Mouse (Mus musculus): ENCODE data around the gene Amph. TPM values are rescaled to one million over a fixed set of nuclear protein-coding genes. Genes with fewer than 3 reads are reported as not detected.

Gene Amph
- total and polyA plus RNA-seq, 3 experiments: not detected

GRCm38 (mm10) chr13:19139104-19139503 lies 191.1 kb downstream of the Amph start:
- no peaks in the 10 kb centered on the region for H3K36me3 ChIP-seq (ENCODE audit: control insufficient read depth in 1 of 2, insufficient read depth in 2 of 2, low read length in 2 of 2)
- DNase-seq (ENCODE audit: low read depth, low spot score): peak; percentile 8
- no peaks in the 10 kb centered on the region for H3K9me3 ChIP-seq (replicated peaks; ENCODE audit: insufficient read depth, low read length)
- TF ChIP-seq NELFE (IDR thresholded peaks at IDR 0.05; ENCODE audit: low read depth, low read length) (no peak), USF1 (IDR thresholded peaks at IDR 0.05; ENCODE audit: low read depth, low read length) (no peak), KAT2A (conservative IDR thresholded peaks at IDR 0.05; ENCODE audit: low read depth, low read length) (no peak), UBTF (IDR thresholded peaks at IDR 0.05; ENCODE audit: borderline replicate concordance, insufficient read depth, low read depth, low read length) (no peak), GABPA (IDR thresholded peaks at IDR 0.05; ENCODE audit: low read depth, low read length) (no peak), CTCF (IDR thresholded peaks at IDR 0.05 in 2 of 3, conservative IDR thresholded peaks at IDR 0.05 in 1 of 3; ENCODE audit: control insufficient read depth in 1 of 3, insufficient read depth in 1 of 3, low read depth in 2 of 3, low read length in 3 of 3, poor library complexity in 1 of 3, severe bottlenecking in 1 of 3) (no peak), HCFC1 (IDR thresholded peaks at IDR 0.05; ENCODE audit: low read depth, low read length) (no peak), POLR2AphosphoS5 (IDR thresholded peaks at IDR 0.05; ENCODE audit: borderline replicate concordance, low read depth, low read length) (no peak), POLR2AphosphoS2 (IDR thresholded peaks at IDR 0.05; ENCODE audit: low read length) (no peak), USF2 (IDR thresholded peaks at IDR 0.05; ENCODE audit: borderline replicate concordance in 1 of 2, insufficient read depth in 1 of 2, low read depth in 1 of 2, low read length in 2 of 2) (no peak), TAL1 (IDR thresholded peaks at IDR 0.05; ENCODE audit: low read length) (no peak), MAZ (IDR thresholded peaks at IDR 0.05; ENCODE audit: low read depth, low read length) (no peak), SIN3A (IDR thresholded peaks at IDR 0.05; ENCODE audit: low read length) (no peak), TCF12 (IDR thresholded peaks at IDR 0.05; ENCODE audit: low read depth, low read length) (no peak)
- H3K4me3 ChIP-seq (ENCODE audit: control insufficient read depth in 1 of 2, insufficient read depth in 1 of 2, low read depth in 2 of 2, low read length in 2 of 2): no peak overlapping the region
- peaks cover 0 to 6% of the 10 kb centered on the region in 2 experiments; a peak in 1 of 4 replicates for H3K4me1 ChIP-seq (ENCODE audit: control insufficient read depth in 1 of 2, insufficient read depth in 2 of 2, low read length in 2 of 2)
- H3K79me2 ChIP-seq (ENCODE audit: control insufficient read depth, insufficient read depth, low read length, poor library complexity): no peaks in the 10 kb centered on the region
- H3K27me3 ChIP-seq (ENCODE audit: control insufficient read depth in 1 of 2, insufficient read depth in 2 of 2, low read length in 2 of 2): no peaks in the 10 kb centered on the region
- H3K27ac ChIP-seq (ENCODE audit: control insufficient read depth, low read depth, low read length): no peak overlapping the region
- no peak overlapping the region for H3K9ac ChIP-seq (ENCODE audit: control insufficient read depth, low read depth, low read length, poor library complexity, severe bottlenecking)

DNA sequence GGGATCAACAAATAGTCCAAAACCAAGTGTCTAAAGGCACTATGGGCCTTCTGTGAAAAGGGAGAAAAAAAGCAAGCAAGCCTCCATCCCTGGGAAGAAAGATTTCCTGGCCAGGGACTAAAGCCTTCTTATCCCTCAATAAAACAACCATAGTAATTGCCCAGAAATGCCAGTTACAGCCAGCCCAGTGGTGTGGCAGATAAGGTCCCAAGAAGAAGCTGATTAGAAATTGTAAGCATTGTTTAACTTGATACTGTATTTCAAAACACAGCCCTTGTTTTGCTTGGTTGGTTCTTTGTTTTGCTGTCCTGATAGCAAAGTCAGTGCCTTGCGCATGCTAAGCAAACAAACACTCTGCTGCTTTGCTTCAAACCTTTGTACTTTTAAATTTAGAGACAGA lies 191.8 kb downstream of the Amph start:
- Histone ChIP-seq H3K27me3 (ENCODE audit: control insufficient read depth in 1 of 2, insufficient read depth in 2 of 2, low read length in 2 of 2) (no peaks in the 10 kb centered on the region), H3K36me3 (ENCODE audit: control insufficient read depth in 1 of 2, insufficient read depth in 2 of 2, low read length in 2 of 2) (no peaks in the 10 kb centered on the region), H3K4me1 (ENCODE audit: control insufficient read depth in 1 of 2, insufficient read depth in 2 of 2, low read length in 2 of 2) (peaks cover 0 to 6% of the 10 kb centered on the region in 2 experiments; a peak in 1 of 4 replicates), H3K79me2 (ENCODE audit: control insufficient read depth, insufficient read depth, low read length, poor library complexity) (no peaks in the 10 kb centered on the region), H3K9me3 (replicated peaks; ENCODE audit: insufficient read depth, low read length) (no peaks in the 10 kb centered on the region), H3K27ac (ENCODE audit: control insufficient read depth, low read depth, low read length) (no peak overlapping the region), H3K9ac (ENCODE audit: control insufficient read depth, low read depth, low read length, poor library complexity, severe bottlenecking) (no peak overlapping the region), H3K4me3 (ENCODE audit: control insufficient read depth in 1 of 2, insufficient read depth in 1 of 2, low read depth in 2 of 2, low read length in 2 of 2) (no peak overlapping the region)
- TF ChIP-seq TBP (IDR thresholded peaks at IDR 0.05; ENCODE audit: low read depth, low read length) (no peak), POLR2AphosphoS5 (IDR thresholded peaks at IDR 0.05; ENCODE audit: borderline replicate concordance, low read depth, low read length) (no peak), MAZ (IDR thresholded peaks at IDR 0.05; ENCODE audit: low read depth, low read length) (no peak), RCOR1 (IDR thresholded peaks at IDR 0.05; ENCODE audit: low read depth, low read length) (0 out of 2 replicates have a peak, but pooled peaks have one; percentile 21), ETS1 (IDR thresholded peaks at IDR 0.05; ENCODE audit: low read depth, low read length) (no peak), CHD2 (IDR thresholded peaks at IDR 0.05; ENCODE audit: low read length) (no peak), JUND (IDR thresholded peaks at IDR 0.05; ENCODE audit: low read depth, low read length) (no peak), NELFE (IDR thresholded peaks at IDR 0.05; ENCODE audit: low read depth, low read length) (no peak), GATA1 (IDR thresholded peaks at IDR 0.05; ENCODE audit: low read depth, low read length) (peak; percentile 66), UBTF (IDR thresholded peaks at IDR 0.05; ENCODE audit: borderline replicate concordance, insufficient read depth, low read depth, low read length) (no peak), TCF12 (IDR thresholded peaks at IDR 0.05; ENCODE audit: low read depth, low read length) (peak; percentile 49; the same call in 1 of the 2 replicates), ZNF384 (IDR thresholded peaks at IDR 0.05; ENCODE audit: low read depth, low read length) (no peak), HCFC1 (IDR thresholded peaks at IDR 0.05; ENCODE audit: low read depth, low read length) (no peak), EP300 (IDR thresholded peaks at IDR 0.05; ENCODE audit: low read depth in 1 of 2, low read length in 2 of 2) (peak; percentile 59 to 65)
- peak; percentile 16 for DNase-seq (ENCODE audit: low read depth, low spot score)
